Mouse (Mus musculus): ENCODE results near the gene Ptpn13.

The Ptpn13 gene

GRCm38 (mm10) chr5:103423305-103423926, 1.6 kb upstream of the Ptpn13 start:
- DNase-seq, result no peak

DNA sequence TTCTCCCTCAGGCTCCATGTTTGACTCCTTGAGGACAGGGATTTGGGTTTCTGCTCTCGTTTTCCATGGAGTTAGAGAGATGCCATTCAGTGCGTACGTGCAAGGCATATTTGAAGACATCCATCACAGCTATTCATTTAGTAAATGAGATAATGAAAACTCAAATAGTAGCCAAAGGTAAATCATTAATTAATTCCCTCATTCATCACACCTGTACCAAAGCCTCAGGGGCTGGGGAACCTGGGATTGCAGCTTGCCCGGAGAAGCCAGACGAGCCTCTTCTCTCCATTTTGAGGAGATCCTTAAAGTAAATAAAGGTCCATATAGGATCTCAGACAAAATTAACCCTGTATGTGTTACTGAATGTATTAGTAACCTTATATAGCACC, 1.1 kb upstream of the Ptpn13 start:
- DNase-seq, result no peak

DNA sequence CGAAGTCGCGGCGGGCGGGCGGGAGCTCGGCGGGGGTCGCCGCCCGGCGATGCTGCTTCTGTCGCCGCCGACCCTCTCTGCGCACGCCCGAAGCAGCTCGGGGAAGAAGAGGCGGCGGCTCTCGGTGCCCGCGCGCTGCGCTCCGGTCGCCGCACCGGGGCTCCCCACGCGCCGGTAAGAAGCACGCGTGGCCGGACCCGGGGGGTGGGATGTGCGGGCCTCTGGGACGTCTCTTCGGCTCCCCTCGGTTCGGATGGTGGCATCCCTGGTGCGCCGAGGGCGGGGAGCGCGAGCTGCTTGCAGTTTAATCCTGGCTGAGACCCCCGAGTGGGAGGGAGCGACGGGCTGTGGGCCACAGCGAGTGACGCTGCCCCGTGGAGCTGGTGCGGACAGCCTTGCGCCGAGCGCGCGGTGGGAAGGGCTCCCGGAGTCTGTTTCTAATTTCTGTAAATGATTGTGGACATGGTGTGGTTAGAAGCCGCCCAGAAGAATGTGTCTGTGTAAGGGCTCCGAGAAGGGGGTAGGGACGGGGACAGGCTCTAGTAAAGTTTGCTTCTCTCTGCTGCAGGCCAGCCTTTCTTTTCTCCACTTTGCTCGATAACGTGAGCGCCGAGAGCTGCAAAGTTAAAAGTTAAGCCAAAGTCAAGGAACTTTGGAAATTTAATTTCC, 505 bp downstream of the Ptpn13 start:
- DNase-seq, result peak; percentile 8

- no peak for DNase-seq
Measured at GRCm38 (mm10) chr5:103426250-103426649, 1.3 kb downstream of the Ptpn13 start.

DNA sequence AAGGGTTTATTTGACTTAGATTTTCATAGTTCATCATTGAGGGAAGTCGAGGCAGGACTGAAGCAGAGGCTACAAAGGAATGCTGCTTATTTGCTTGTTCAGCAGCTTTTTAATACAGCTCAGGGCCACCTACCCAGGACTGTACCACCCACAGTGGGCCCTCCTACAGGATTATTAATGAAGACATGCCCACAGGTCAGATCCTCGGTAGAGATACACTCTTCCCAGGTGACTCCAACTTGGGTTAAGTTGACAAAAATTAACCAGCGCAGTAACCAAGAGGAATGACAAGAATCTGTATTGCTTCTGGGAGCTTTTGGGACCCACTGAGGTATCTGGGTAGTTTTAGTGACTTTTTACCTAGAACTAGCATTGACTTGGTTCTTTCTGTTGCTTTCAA, 6.0 kb downstream of the Ptpn13 start:
- DNase-seq, result no peak

DNA sequence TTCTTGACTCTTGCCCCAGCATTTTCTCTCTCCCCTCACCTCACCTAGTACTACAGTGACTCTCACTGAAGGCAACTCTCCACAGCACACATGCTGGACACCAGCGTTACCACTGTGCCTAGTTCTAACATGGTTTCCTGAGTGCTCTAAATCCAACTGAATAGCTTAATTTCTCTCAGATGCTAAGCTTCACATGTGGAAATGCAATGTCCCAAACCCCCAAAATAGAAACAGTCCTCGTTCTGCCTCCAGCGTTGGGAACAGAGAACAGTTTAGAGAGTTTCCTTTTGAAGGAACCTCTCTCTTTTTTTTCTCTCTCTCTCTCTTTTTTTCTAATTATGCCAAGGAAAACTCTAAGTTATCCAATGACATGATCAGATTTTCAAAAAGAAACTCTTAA, 6.5 kb downstream of the Ptpn13 start:
- DNase-seq, result no peak

- DNase-seq, result no peak
Measured at GRCm38 (mm10) chr5:103436039-103436944, 11.3 kb downstream of the Ptpn13 start.

- DNase-seq, result no peak
Measured at GRCm38 (mm10) chr5:103437714-103438113, 12.7 kb downstream of the Ptpn13 start.

DNA sequence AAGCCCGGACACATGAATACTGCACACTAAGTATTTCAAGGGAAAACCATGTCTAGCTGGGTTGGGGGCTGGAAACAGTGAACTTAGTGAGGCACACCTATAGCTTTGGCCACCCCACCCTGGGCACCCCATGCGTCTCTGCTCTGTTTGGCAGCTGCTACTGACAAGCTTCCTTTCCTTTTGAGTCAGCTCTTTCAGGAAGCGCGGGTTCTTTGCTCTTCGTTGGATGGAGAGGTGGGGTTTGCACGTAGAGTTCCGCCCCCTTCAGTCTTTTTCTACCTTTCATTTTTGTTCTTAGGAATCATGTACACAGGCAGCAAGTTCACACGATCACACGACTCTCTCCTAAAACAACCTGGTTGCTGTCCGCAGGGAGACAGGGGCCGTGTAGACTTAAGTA, 14.2 kb downstream of the Ptpn13 start:
- DNase-seq, result no peak

GRCm38 (mm10) chr5:103440418-103441276, 15.7 kb downstream of the Ptpn13 start:
- no peak for DNase-seq

- no peak for DNase-seq
Measured at GRCm38 (mm10) chr5:103441706-103442105, 16.7 kb downstream of the Ptpn13 start.

DNA sequence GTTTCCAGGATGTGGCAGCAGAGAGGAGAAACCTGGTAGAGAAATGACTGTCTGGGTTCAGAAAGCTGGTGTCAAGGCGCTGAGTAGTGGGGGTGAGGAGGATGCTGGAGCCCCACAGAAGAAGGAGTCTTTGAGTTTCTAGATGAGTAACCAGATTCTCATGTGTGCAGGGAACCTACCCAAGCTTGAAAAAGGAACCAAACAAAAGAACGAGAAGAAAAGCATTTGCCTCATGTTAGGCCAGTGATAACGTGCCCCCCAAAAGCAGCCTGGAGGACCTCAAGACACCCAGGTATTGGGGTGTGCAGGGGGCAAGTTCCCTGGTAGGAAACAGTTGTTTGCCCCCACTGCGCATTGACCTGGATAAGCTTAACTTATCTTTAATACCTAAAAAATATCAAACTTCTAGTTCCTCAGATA, 17.3 kb downstream of the Ptpn13 start:
- DNase-seq, result no peak

GRCm38 (mm10) chr5:103442921-103443320, 17.9 kb downstream of the Ptpn13 start:
- DNase-seq, result no peak

DNA sequence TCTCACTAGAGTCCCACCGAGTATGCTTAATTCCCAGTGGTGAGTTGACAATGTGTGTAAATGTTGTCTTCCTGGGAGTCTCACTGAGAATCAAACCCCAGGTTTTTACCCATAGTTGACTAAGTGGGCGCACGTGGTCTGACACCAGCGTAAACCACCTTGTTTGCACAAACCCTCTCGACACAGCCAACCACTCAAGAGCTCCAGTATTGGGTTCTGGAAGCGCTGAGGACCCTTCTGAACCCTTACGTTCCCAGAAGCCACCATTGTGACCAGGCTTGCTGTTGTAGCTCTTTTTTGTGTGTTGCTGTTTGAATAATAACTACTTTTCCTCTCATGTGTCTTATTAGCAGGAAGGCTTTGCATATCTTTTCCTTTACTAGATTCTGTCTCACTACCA, 20.4 kb downstream of the Ptpn13 start:
- no peak for DNase-seq

GRCm38 (mm10) chr5:103447806-103448416, 22.9 kb downstream of the Ptpn13 start:
- no peak for DNase-seq

- DNase-seq, result no peak
Measured at GRCm38 (mm10) chr5:103448470-103448869, 23.5 kb downstream of the Ptpn13 start.

GRCm38 (mm10) chr5:103450663-103451062, 25.7 kb downstream of the Ptpn13 start:
- no peak for DNase-seq

GRCm38 (mm10) chr5:103453361-103454140, 28.6 kb downstream of the Ptpn13 start:
- DNase-seq, result no peak

- no peak for DNase-seq
Measured at GRCm38 (mm10) chr5:103456794-103457193, 31.8 kb downstream of the Ptpn13 start.

GRCm38 (mm10) chr5:103458411-103458810, 33.4 kb downstream of the Ptpn13 start:
- DNase-seq, result no peak

- no peak for DNase-seq
Measured at GRCm38 (mm10) chr5:103458959-103459675, 34.1 kb downstream of the Ptpn13 start.
